Mouse (Mus musculus) left cerebral cortex, adult 18-20 months (tissue): ENCODE results near the gene Cep95. TPM values are rescaled to one million over a fixed set of nuclear protein-coding genes. Genes with fewer than 3 reads are reported as not detected.

Experiments used
- microRNA-seq, 2 experiments: library from miRNA; unstranded; fragments of <30 nt; microRNA quantifications; one replicate each; pipeline ENCODE4 v1.2.0; 2021
- total RNA-seq, 2 experiments: library from RNA; stranded (reverse); gene quantifications; 2 replicates each; pipeline ENCODE4 v1.2.3; 2021

Cep95 gene
- total RNA-seq, 2 experiments from 2014 or later: 8.3 to 10.8 TPM

Small RNAs within 50 kb of the gene (microRNA-seq; reads per million reads assigned to microRNA genes)
- 0 reads per million in 2 experiments for gene Gm25994
- 19.9 to 22.4 reads per million in 2 experiments for gene Mir3064

Other genes starting within 250 kb of the Cep95 start
- 100 to 1,000 TPM; 116 to 121 TPM for gene Tex2, start 175.8 kb upstream of the Cep95 start, total RNA-seq
- gene Pecam1, start 38.6 kb upstream of the Cep95 start, total RNA-seq: 10 to 100 TPM; 19.3 to 20.1 TPM
- gene Milr1, start 38.0 kb upstream of the Cep95 start, total RNA-seq: under 1 TPM in 1 of 2 experiments, not detected in 1; 0.49 TPM
- gene Polg2, start 9.7 kb upstream of the Cep95 start, total RNA-seq: 1 to 10 TPM; 3.0 TPM
- gene Ddx5, start 67 bp upstream of the Cep95 start, total RNA-seq: 100 to 1,000 TPM; 670 TPM
- gene Smurf2, start 131.5 kb downstream of the Cep95 start, total RNA-seq: 10 to 100 TPM; 25.1 to 27.1 TPM
- gene Kpna2, start 210.3 kb downstream of the Cep95 start, total RNA-seq: 10 to 100 TPM; 21.9 to 26.6 TPM
- 1 to 10 TPM; 3.2 to 4.7 TPM for gene 1810010H24Rik, start 236.4 kb downstream of the Cep95 start, total RNA-seq